Comparison of ENCODE assay signal across 8 mouse cellular contexts in genomic region chr19:23006517-23007273, GRCm38 (mm10).
DNase-seq lines count a peak whose midpoint lies in the region; ATAC-seq and TF ChIP-seq lines count a peak whose summit lies in the region.

No protein-coding gene starts in this region.

- in situ Hi-C loops in Patski (cut with MboI; ENCODE audit: low pct_unique_long_range_greater_than_20kb): loop anchor here (10.0 kb wide), 1 partner anchor 218 kb away; no protein-coding TSS in a partner anchor

- peak; percentile 46 for DNase-seq in kidney, adult 11 months
- DNase-seq in 3T3-L1 (ENCODE audit: low read depth, low spot score): peak; percentile 73
- DNase-seq in Patski (ENCODE audit: low read depth, low spot score): no peak
- DNase-seq in cerebellum, postnatal 25 days: peak; percentile 66 to 79
- peak; percentile 86 for DNase-seq in lung, postnatal 36 days

- H3K4me3 ChIP-seq in kidney, embryonic 14.5 days (ENCODE audit: low read length): no peak overlapping the region
- H3K4me3 ChIP-seq in hindbrain, embryonic 13.5 days: no peak overlapping the region
- no peak overlapping the region for H3K4me3 ChIP-seq in intestine, embryonic 16.5 days (ENCODE audit: low read length)

- H3K27ac ChIP-seq in kidney, embryonic 14.5 days (ENCODE audit: low read depth, low read length): no peak overlapping the region
- no peak overlapping the region for H3K27ac ChIP-seq in hindbrain, embryonic 13.5 days
- H3K27ac ChIP-seq in intestine, embryonic 16.5 days (ENCODE audit: low read length): no peak overlapping the region

- no peaks in the 10 kb centered on the region for H3K9me3 ChIP-seq in kidney, embryonic 14.5 days (ENCODE audit: control insufficient read depth, low read length)
- H3K9me3 ChIP-seq in hindbrain, embryonic 13.5 days: no peaks in the 10 kb centered on the region
- no peaks in the 10 kb centered on the region for H3K9me3 ChIP-seq in intestine, embryonic 16.5 days (ENCODE audit: control insufficient read depth, low read length)

- peak; percentile 75 for TF ChIP-seq CTCF in Patski (IDR thresholded peaks at IDR 0.05)

- CTCF ChIA-PET in Patski (lab: Charles Lee): interaction anchor here (0.7 to 2.0 kb wide), 9 partner anchors 8 to 204 kb away, joined by 3 to 9 read pairs (median 3); no protein-coding TSS in a partner anchor

- 75% methylated on average over 11 of the region's 11 CpGs for WGBS in kidney, embryonic 14.5 days
- 66% methylated on average over 11 of the region's 11 CpGs for WGBS in hindbrain, embryonic 13.5 days
- WGBS in intestine, embryonic 16.5 days: 62% methylated on average over 11 of the region's 11 CpGs

- H3K36me3 ChIP-seq in kidney, embryonic 14.5 days (ENCODE audit: control insufficient read depth, insufficient read depth, low read length): no peaks in the 10 kb centered on the region
- H3K36me3 ChIP-seq in hindbrain, embryonic 13.5 days: no peaks in the 10 kb centered on the region
- no peaks in the 10 kb centered on the region for H3K36me3 ChIP-seq in intestine, embryonic 16.5 days (ENCODE audit: control insufficient read depth, insufficient read depth, low read length)

- no peak for ATAC-seq in kidney, embryonic 14.5 days (ENCODE audit: low FRiP score, low TSS enrichment)
- ATAC-seq in Patski: peak; percentile 51
- ATAC-seq in hindbrain, embryonic 13.5 days (ENCODE audit: low FRiP score): peak; percentile 67; the same call in 1 of the 2 replicates
- ATAC-seq in intestine, embryonic 16.5 days: no peak

- H3K27me3 ChIP-seq in kidney, embryonic 14.5 days (ENCODE audit: control insufficient read depth, insufficient read depth, low read length): no peaks in the 10 kb centered on the region
- H3K27me3 ChIP-seq in Patski: no peaks in the 10 kb centered on the region
- no peaks in the 10 kb centered on the region for H3K27me3 ChIP-seq in hindbrain, embryonic 13.5 days
- H3K27me3 ChIP-seq in intestine, embryonic 16.5 days (replicated peaks; ENCODE audit: control insufficient read depth, insufficient read depth, low read length): no peaks in the 10 kb centered on the region

- no peak overlapping the region for H3K4me2 ChIP-seq in kidney, embryonic 14.5 days (replicated peaks; ENCODE audit: low read depth, low read length)
- H3K4me2 ChIP-seq in hindbrain, embryonic 13.5 days: no peak overlapping the region
- H3K4me2 ChIP-seq in intestine, embryonic 16.5 days (ENCODE audit: low read depth, low read length): no peak overlapping the region

- H3K9ac ChIP-seq in kidney, embryonic 14.5 days (ENCODE audit: low read depth, low read length): no peak overlapping the region
- H3K9ac ChIP-seq in hindbrain, embryonic 13.5 days: no peak overlapping the region
- no peak overlapping the region for H3K9ac ChIP-seq in intestine, embryonic 16.5 days (ENCODE audit: low read depth, low read length)

- H3K4me1 ChIP-seq in kidney, embryonic 14.5 days (ENCODE audit: control insufficient read depth, insufficient read depth, low read length): no peaks in the 10 kb centered on the region
- no peaks in the 10 kb centered on the region for H3K4me1 ChIP-seq in hindbrain, embryonic 13.5 days (replicated peaks)
- no peaks in the 10 kb centered on the region for H3K4me1 ChIP-seq in intestine, embryonic 16.5 days (ENCODE audit: control insufficient read depth, insufficient read depth, low read length)

- POLR2A ChIA-PET in Patski (lab: Charles Lee): interaction anchor here (1.1 kb wide), 1 partner anchor 11 kb away, joined by 3 read pairs; no protein-coding TSS in a partner anchor

Comparison
In these comparisons a context has a peak if more than half of its experiments do, and no peak if none do; other contexts are left out.
1. ATAC-seq: peak in Patski (single experiment) and hindbrain, embryonic 13.5 days (single experiment); none in kidney, embryonic 14.5 days (single experiment) and intestine, embryonic 16.5 days (single experiment).